Mouse (Mus musculus) embryonic facial prominence, embryonic 14.5 days (tissue): ENCODE measurements around the gene Fam84b. TPM values are rescaled to one million over a fixed set of nuclear protein-coding genes. Genes with fewer than 3 reads are reported as not detected.

ENCODE experiments used
- ATAC-seq: fragments of 200-750 bp; cut with Nextera tagmentation; 2 replicates; pipeline ENCODE4 v1.8.0; 2017; ENCODE audit warnings: low read depth, moderate number of reproducible peaks, moderate TSS enrichment
- DNase-seq: peaks from one replicate; pipeline ENCODE4 v3.0.0-alpha.2; 2015; ENCODE audit warnings: low spot score
- H3K27ac ChIP-seq: fragments of 300-500 bp; sonication (generic); replicated peaks from 2 replicates; pipeline ENCODE4 v1.5.1; 2014; ENCODE audit warnings: low read depth, mild to moderate bottlenecking, low read length, moderate library complexity
- H3K27me3 ChIP-seq: fragments of 300-500 bp; sonication (generic); replicated peaks from 2 replicates; pipeline ENCODE4 v1.6.1; 2014; ENCODE audit warnings: low read length; ENCODE audit not compliant: control insufficient read depth, insufficient read depth
- H3K36me3 ChIP-seq: fragments of 300-500 bp; sonication (generic); 2 replicates; pipeline ENCODE4 v1.6.1; 2014; ENCODE audit warnings: low read length, mixed read lengths; ENCODE audit not compliant: control insufficient read depth, insufficient read depth
- H3K4me1 ChIP-seq: fragments of 300-500 bp; sonication (generic); 2 replicates; pipeline ENCODE4 v1.6.1; 2014; ENCODE audit warnings: antibody characterized with exemption, low read length; ENCODE audit not compliant: control insufficient read depth, insufficient read depth
- H3K4me2 ChIP-seq: fragments of 300-500 bp; sonication (generic); 2 replicates; pipeline ENCODE4 v1.6.1; 2014; ENCODE audit warnings: low read depth, mild to moderate bottlenecking, low read length, moderate library complexity, mixed read lengths
- H3K4me3 ChIP-seq: fragments of 300-500 bp; sonication (generic); 2 replicates; pipeline ENCODE4 v1.5.1; 2014; ENCODE audit warnings: low read depth, mild to moderate bottlenecking, low read length
- H3K9ac ChIP-seq: fragments of 300-500 bp; sonication (generic); 2 replicates; pipeline ENCODE4 v1.6.1; 2014; ENCODE audit warnings: low read depth, mild to moderate bottlenecking, low read length, moderate library complexity, mixed read lengths
- H3K9me3 ChIP-seq: fragments of 300-500 bp; sonication (generic); 2 replicates; pipeline ENCODE4 v1.6.1; 2016; ENCODE audit warnings: low read length; ENCODE audit not compliant: control insufficient read depth
- WGBS: fragments of 180-500 bp; shearing (Covaris S2); extraction: QIAGEN DNeasy Blood & Tissue Kit; methylation state at CpG from one replicate; pipeline ENCODE4 v1.1.7; 2014; 5-methylcytosine and 5-hydroxymethylcytosine counted together
- polyA plus RNA-seq: library from polyadenylated mRNA; unstranded; fragments of >200 nt; fragmentation: Nextera tagmentation; extraction: Ambion mirVana; gene quantifications from 2 replicates; pipeline ENCODE4 v1.2.1, GENCODE M21; 2014

The Fam84b gene
- polyA plus RNA-seq, 1 experiment from 2014 or later: 9.9 TPM

DNA sequence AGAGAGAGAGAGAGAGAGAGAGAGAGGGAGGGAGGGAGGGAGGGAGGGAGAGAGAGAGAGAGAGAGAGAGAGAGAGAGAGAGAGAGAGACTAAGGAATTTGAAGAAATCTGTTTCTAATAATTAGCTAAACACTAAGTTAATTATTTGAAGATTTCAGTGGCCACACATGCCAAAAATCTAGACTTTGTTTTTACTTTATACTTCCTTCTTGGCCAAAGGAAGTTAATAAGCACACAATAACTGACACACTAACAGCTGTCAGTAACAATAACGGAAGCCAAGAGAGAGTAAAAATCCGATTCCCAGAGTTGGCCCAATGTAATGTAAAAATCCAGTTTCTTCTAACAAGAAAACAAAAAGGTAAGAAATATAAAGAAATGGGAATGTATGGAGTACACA is 69.8 kb downstream of the Fam84b start:
- no peaks in the 10 kb centered on the region for H3K9me3 ChIP-seq

DNA sequence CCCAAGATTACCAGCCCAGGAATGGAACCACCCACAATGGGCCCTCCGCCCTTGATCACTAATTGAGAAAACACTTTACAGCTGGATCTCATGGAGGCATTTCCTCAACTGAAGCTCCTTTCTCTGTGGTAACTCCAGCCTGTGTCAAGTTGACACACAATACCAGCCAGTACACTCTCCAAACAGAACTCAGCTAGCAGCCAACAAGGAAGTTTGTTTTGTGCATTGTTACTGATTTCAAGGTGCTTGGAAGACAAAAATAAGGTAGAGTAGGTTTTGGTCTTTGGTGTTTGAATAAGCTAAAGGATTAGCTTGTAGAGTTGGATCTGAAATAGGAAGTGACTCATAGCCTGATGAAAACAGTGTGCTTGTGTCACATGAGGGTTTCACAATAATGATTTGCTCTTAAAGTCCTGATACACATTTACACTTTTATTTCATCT is 74.0 kb downstream of the Fam84b start:
- 57% methylated on average over 1 of the region's 1 CpGs for WGBS

More for the DNA sequence above, 69.8 kb downstream of the Fam84b start:
- 53% methylated on average over 2 of the region's 2 CpGs for WGBS
- ATAC-seq (no peak), DNase-seq (no peak)
- no peak overlapping the region for H3K27ac ChIP-seq
- H3K27me3 ChIP-seq: no peaks in the 10 kb centered on the region
- H3K4me1 ChIP-seq: no peaks in the 10 kb centered on the region
- no peak overlapping the region for H3K9ac ChIP-seq
- no peak overlapping the region for H3K4me2 ChIP-seq
- H3K4me3 ChIP-seq: no peak overlapping the region
- H3K36me3 ChIP-seq: no peaks in the 10 kb centered on the region

DNA sequence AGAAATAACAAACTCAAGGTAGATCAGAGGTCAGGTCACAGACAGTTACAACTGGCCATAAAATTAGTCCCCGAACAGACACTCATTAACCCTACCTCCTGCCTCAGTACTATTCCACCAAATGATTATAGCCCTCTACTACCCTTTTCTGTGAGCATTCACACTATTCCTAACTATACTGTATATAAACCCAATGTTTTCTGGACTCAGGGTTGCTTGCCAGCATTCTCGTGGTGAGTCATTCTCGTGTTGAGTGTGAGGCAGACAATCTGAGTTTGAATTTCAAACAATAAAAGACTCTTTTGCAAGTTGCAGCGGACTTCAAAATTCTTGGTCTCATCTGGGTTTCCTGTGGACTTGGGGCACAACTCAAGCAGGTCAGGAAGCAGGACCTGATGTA is 74.5 kb downstream of the Fam84b start:
- no peaks in the 10 kb centered on the region for H3K27me3 ChIP-seq
- 81% methylated on average over 4 of the region's 4 CpGs for WGBS
- DNase-seq (no peak), ATAC-seq (no peak)
- H3K4me1 ChIP-seq: no peaks in the 10 kb centered on the region
- H3K4me3 ChIP-seq: no peak overlapping the region
- no peak overlapping the region for H3K4me2 ChIP-seq
- H3K27ac ChIP-seq: no peak overlapping the region
- H3K9ac ChIP-seq: no peak overlapping the region
- H3K9me3 ChIP-seq: no peaks in the 10 kb centered on the region
- H3K36me3 ChIP-seq: no peaks in the 10 kb centered on the region

More for the DNA sequence above, 74.0 kb downstream of the Fam84b start:
- ATAC-seq (no peak), DNase-seq (no peak)
- no peak overlapping the region for H3K9ac ChIP-seq
- no peaks in the 10 kb centered on the region for H3K4me1 ChIP-seq
- H3K27me3 ChIP-seq: no peaks in the 10 kb centered on the region
- H3K27ac ChIP-seq: no peak overlapping the region
- H3K4me2 ChIP-seq: no peak overlapping the region
- H3K9me3 ChIP-seq: no peaks in the 10 kb centered on the region
- no peaks in the 10 kb centered on the region for H3K36me3 ChIP-seq
- no peak overlapping the region for H3K4me3 ChIP-seq

Other genes starting within 250 kb of the Fam84b start
- gene A1bg, start 69.2 kb upstream of the Fam84b start, polyA plus RNA-seq: not detected in 2 replicates